Mouse (Mus musculus) ES-E14 (cell line): Measurements from ENCODE around the gene Tmprss9. TPM values are rescaled to one million over a fixed set of nuclear protein-coding genes. Genes with fewer than 3 reads are reported as not detected.
A peak's percentile ranks its signal among the peaks of the same experiment; 100 is the strongest.

Source experiments
- DNase-seq: peaks from one replicate; pipeline ENCODE4 v3.0.0-alpha.2; 2013; ENCODE audit warnings: low read depth, low spot score
- H3K27ac ChIP-seq: 2 replicates; pipeline ENCODE4 v1.5.1; 2012; ENCODE audit warnings: low read depth, mild to moderate bottlenecking, low read length, moderate library complexity, mixed read lengths; ENCODE audit not compliant: poor library complexity, insufficient read depth, severe bottlenecking
- H3K36me3 ChIP-seq: 2 replicates; pipeline ENCODE4 v1.6.1; 2012; ENCODE audit warnings: mild to moderate bottlenecking, low read length, moderate library complexity, mixed read lengths; ENCODE audit not compliant: control insufficient read depth, poor library complexity, insufficient read depth, severe bottlenecking
- H3K4me1 ChIP-seq, 2 experiments: fragments of 150-350 bp in 1 of 2; sonication (generic) in 1 of 2; 2 replicates each; pipeline ENCODE4 v1.6.1; 2012; ENCODE audit warnings: low read length in 2 of 2, mild to moderate bottlenecking in 1 of 2, mixed read lengths in 1 of 2; ENCODE audit not compliant: control insufficient read depth in 2 of 2, insufficient read depth in 2 of 2, poor library complexity in 1 of 2
- H3K4me3 ChIP-seq, 2 experiments: fragments of 150-350 bp in 1 of 2; sonication (generic) in 1 of 2; 2 replicates each; pipeline ENCODE4 v1.5.1; 2012; ENCODE audit warnings: low read length in 2 of 2, low read depth in 1 of 2, mild to moderate bottlenecking in 1 of 2, mixed read lengths in 1 of 2; ENCODE audit not compliant: insufficient read depth in 1 of 2, poor library complexity in 1 of 2, severe bottlenecking in 1 of 2
- H3K9ac ChIP-seq: 2 replicates; pipeline ENCODE4 v1.6.1; 2012; ENCODE audit warnings: low read depth, mild to moderate bottlenecking, low read length, mixed read lengths; ENCODE audit not compliant: poor library complexity, insufficient read depth, severe bottlenecking
- H3K9me3 ChIP-seq: fragments of 150-350 bp; sonication (generic); 2 replicates; pipeline ENCODE4 v1.6.1; 2012; ENCODE audit warnings: low read depth, mild to moderate bottlenecking, low read length; ENCODE audit not compliant: control insufficient read depth, insufficient read depth
- CHD2 ChIP-seq: IDR thresholded peaks from 2 replicates; pipeline ENCODE4 v1.6.1; 2014; ENCODE audit warnings: mild to moderate bottlenecking, low read depth, low read length, inconsistent platforms
- HCFC1 ChIP-seq: IDR thresholded peaks from 2 replicates; pipeline ENCODE4 v1.6.1; 2012; ENCODE audit warnings: low read length, inconsistent platforms, borderline replicate concordance; ENCODE audit not compliant: insufficient read depth
- MAFK ChIP-seq: IDR thresholded peaks from 2 replicates; pipeline ENCODE4 v1.6.1; 2014; ENCODE audit warnings: mild to moderate bottlenecking, low read depth, low read length, inconsistent platforms; ENCODE audit not compliant: insufficient read depth
- ZC3H11A ChIP-seq: IDR thresholded peaks from 2 replicates; pipeline ENCODE4 v1.6.1; 2012; ENCODE audit warnings: low read depth, mild to moderate bottlenecking, inconsistent platforms, low read length, borderline replicate concordance
- ZNF384 ChIP-seq: IDR thresholded peaks from 2 replicates; pipeline ENCODE4 v1.6.1; 2012; ENCODE audit warnings: low read depth, low read length, inconsistent platforms
- in situ Hi-C, 2 experiments: fragments of 600-800 bp; cut with MboI; formaldehyde crosslinking; loops; one replicate each; pipeline ENCODE4 v1.15.1; 2025; ENCODE audit warnings: low sequenced_read_pairs in 2 of 2, inconsistent platforms in 1 of 2; ENCODE audit not compliant: unreplicated experiment in 2 of 2
- total RNA-seq: library from RNA; depleted of rRNA; stranded (reverse); fragments of 300-350 nt; gene quantifications from 2 replicates; pipeline ENCODE4 v1.2.3, GENCODE M21; 2012; rRNA removed

The Tmprss9 gene
- 0.26 TPM in 1 of 2 replicates, not detected in the other for total RNA-seq

DNA sequence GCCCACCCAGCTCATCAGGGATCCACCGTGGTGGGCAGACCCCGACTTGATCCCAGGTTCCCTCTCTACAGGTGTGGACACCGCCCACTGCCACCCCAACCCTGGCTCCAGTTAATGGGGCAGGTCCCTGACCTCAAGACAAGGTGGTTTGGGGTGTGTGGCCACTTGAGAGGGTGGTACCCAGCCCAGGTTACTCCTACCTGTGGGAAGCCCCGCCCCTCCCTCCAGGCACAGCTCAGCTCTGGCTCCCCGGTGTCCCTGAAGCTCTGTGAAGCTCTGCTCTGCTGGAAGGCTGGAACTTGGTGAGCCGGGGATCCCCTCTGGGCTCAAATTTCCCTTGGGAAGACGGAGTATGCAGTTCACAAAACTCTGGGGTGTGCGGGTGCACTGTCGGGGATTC, at the start of gene Tmprss9:
Gene Tmprss9, plus strand, starts transcription at position 268 of the 400 bp plus-strand sequence.
- Histone ChIP-seq H3K4me1 (peaks cover 0 to 6% of the 10 kb centered on the region in 2 experiments; a peak in 2 of 4 replicates), H3K36me3 (peaks cover 6% of the 10 kb centered on the region; the same call in 1 of the 2 replicates), H3K9me3 (no peaks in the 10 kb centered on the region), H3K4me3 (no peak within 1 kb of the TSS), H3K9ac (no peak within 1 kb of the TSS), H3K27ac (no peak within 1 kb of the TSS)
- no peak for TF ChIP-seq MAFK
- no peak for TF ChIP-seq HCFC1
- no peak for TF ChIP-seq CHD2
- no peak for TF ChIP-seq ZC3H11A
- no peak for TF ChIP-seq ZNF384
- DNase-seq: no peak
- in situ Hi-C loops: no loop called here

DNA sequence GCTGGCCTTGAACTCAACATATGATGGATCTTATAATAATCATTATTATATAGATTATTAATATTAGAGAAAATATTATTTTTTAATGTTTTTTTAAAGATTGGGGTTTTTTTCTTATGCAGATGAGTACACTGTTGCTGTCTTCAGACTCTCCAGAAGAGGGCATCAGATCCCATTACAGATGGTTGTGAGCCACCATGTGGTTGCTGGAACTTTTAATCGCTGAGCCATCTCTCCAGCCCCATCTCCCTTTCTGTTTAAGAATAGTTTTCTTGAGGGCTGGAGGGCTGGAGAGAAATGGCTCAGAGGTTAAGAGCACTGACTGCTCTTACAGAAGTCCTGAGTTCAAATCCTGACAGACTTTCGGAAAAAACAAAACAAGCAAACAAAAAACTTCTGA, 49.7 kb upstream of the Tmprss9 start:
- Histone ChIP-seq H3K4me1 (peaks cover 0 to 3% of the 10 kb centered on the region in 2 experiments; a peak in 2 of 4 replicates), H3K27ac (no peak overlapping the region), H3K9me3 (no peaks in the 10 kb centered on the region), H3K4me3 (no peak overlapping the region), H3K9ac (no peak overlapping the region), H3K36me3 (no peaks in the 10 kb centered on the region)
- in situ Hi-C loops: no loop called here
- no peak for DNase-seq
- no peak for TF ChIP-seq CHD2
- 0 out of 2 replicates have a peak, but pooled peaks have one; percentile 11 for TF ChIP-seq MAFK
- TF ChIP-seq ZC3H11A: peak; percentile 31; the same call in 1 of the 2 replicates
- TF ChIP-seq ZNF384: peak; percentile 57; the same call in 1 of the 2 replicates

DNA sequence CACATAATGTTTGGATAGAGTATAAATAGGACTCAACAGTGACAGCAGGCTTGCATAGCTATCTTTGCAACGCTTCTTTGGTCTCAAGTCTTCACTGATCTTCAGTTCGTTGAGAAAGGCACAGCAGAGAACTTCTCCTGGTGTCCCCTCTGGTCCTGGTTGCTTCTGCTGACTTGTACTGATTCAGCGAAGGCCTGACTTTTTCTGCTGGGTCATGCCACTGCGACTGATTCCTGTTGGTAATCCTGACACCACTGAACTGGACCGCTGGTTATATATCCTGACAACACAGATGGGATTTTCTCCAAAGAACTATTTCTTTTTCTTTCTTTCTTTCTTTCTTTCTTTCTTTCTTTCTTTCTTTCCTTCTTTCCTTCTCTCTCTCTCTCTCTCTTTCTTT, 49.1 kb upstream of the Tmprss9 start:
- in situ Hi-C loops: no loop called here
- no peak overlapping the region for H3K4me3 ChIP-seq
- no peak for DNase-seq
- H3K27ac ChIP-seq: no peak overlapping the region
- H3K9ac ChIP-seq: no peak overlapping the region
- peaks cover 0 to 3% of the 10 kb centered on the region in 2 experiments; a peak in 2 of 4 replicates for H3K4me1 ChIP-seq
- H3K36me3 ChIP-seq: peaks cover under 1% of the 10 kb centered on the region; the same call in 1 of the 2 replicates
- H3K9me3 ChIP-seq: no peaks in the 10 kb centered on the region
- TF ChIP-seq ZNF384: no peak
- no peak for TF ChIP-seq HCFC1
- TF ChIP-seq MAFK: no peak
- TF ChIP-seq CHD2: no peak
- no peak for TF ChIP-seq ZC3H11A

DNA sequence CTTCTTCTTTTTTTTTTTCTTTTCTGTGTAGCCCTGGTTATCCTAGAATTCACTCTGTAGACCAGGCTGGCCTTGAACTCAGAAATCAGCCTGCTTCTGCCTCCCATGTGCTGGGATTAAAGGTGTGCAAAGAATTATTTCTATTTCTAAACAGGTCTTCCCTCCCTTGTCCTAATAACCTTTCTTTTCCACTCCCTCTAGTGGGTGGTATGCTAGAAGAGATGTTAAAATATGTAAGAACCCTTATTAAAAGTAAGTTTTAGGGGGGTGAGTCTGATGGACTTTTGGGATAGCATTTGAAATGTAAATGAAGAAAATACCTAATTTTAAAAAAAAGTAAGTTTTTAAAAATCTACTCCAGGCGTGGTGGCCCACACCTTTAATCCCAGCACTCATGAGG, 48.3 kb upstream of the Tmprss9 start:
- Histone ChIP-seq H3K27ac (no peak overlapping the region), H3K36me3 (peaks cover 9% of the 10 kb centered on the region; the same call in 1 of the 2 replicates), H3K4me1 (peaks cover 0 to 5% of the 10 kb centered on the region in 2 experiments; a peak in 2 of 4 replicates), H3K9ac (no peak overlapping the region), H3K9me3 (no peaks in the 10 kb centered on the region), H3K4me3 (no peak overlapping the region)
- no peak for TF ChIP-seq MAFK
- no peak for TF ChIP-seq ZNF384
- no peak for TF ChIP-seq CHD2
- no peak for TF ChIP-seq ZC3H11A
- in situ Hi-C loops: no loop called here
- no peak for DNase-seq

DNA sequence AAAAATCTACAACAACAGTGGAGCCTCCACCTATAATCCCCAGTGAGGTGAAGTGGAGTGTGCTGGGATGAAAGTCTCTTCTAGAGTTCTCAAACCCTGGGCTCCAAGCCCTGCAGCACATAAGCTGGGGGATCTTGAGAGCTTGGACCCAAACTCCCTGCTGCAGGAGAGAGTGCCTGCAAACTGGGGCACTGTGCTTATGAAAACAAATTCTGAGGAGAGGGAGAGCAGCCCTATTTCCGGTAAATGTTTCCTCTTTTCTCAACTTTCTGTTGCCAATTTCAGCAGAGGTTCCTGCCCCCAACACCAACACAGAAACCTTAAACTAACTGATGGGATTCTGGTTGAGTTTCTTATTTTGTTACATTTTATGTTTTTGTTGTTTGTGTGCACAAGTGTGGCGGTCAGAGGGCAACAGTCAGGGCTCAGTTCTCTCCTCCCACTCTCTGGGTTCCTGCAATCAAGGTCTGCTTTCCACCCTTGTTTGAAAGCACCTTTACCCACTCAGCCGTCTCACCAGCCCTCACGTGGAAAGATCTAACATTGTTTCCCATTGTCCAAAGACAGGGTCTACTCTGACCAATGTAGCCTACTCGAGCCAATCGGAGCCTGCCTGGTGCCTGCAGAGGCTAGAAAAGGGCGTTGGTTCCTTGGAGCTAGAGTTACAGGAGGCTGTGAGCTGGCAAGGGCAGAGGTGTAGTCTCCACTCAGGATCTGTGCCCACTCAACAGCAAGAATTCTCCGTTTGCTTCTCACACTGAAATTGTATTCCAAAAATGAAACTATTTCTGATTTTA, 47.6 kb upstream of the Tmprss9 start:
- Histone ChIP-seq H3K4me3 (no peak overlapping the region), H3K9me3 (no peaks in the 10 kb centered on the region), H3K36me3 (peaks cover 13% of the 10 kb centered on the region), H3K27ac (no peak overlapping the region), H3K4me1 (peaks cover 0 to 5% of the 10 kb centered on the region in 2 experiments; a peak in 2 of 4 replicates), H3K9ac (peak overlapping the region; percentile 14; the same call in 1 of the 2 replicates)
- TF ChIP-seq HCFC1 (no peak), MAFK (no peak), ZNF384 (no peak), ZC3H11A (no peak), CHD2 (no peak)
- DNase-seq: no peak
- in situ Hi-C loops: no loop called here
